Mouse (Mus musculus) C2C12 (cell line): ENCODE measurements around the gene Rap2c. TPM values are rescaled to one million over a fixed set of nuclear protein-coding genes. Genes with fewer than 3 reads are reported as not detected.

ENCODE experiments used
- H3K27me3 ChIP-seq: one replicate; pipeline ENCODE4 v1.6.1; 2011; ENCODE audit not compliant: control insufficient read depth, insufficient read depth, insufficient read length
- H3K36me3 ChIP-seq: one replicate; pipeline ENCODE4 v1.6.1; 2011; ENCODE audit not compliant: control insufficient read depth, insufficient read depth
- H3K4me3 ChIP-seq: one replicate; pipeline ENCODE4 v1.5.1; 2011; ENCODE audit warnings: mild to moderate bottlenecking, control low read depth; ENCODE audit not compliant: poor library complexity, insufficient read depth, severe bottlenecking
- H3K79me2 ChIP-seq: one replicate; pipeline ENCODE4 v1.6.1; 2011; ENCODE audit not compliant: control insufficient read depth, insufficient read depth
- H3K79me3 ChIP-seq: one replicate; pipeline ENCODE4 v1.6.1; 2011; ENCODE audit warnings: low read depth, control low read depth
- H3ac ChIP-seq: one replicate; pipeline ENCODE3; 2011; ENCODE audit warnings: low read depth; ENCODE audit not compliant: control insufficient read depth, insufficient read length
- CEBPB ChIP-seq: IDR thresholded peaks from one replicate; pipeline ENCODE4 v1.6.1; 2011; ENCODE audit warnings: low read depth, mild to moderate bottlenecking, control low read depth, moderate library complexity
- CTCF ChIP-seq: IDR thresholded peaks from one replicate; pipeline ENCODE4 v1.5.1; 2011; ENCODE audit not compliant: control insufficient read depth, insufficient read depth, insufficient read length
- FOSL1 ChIP-seq: IDR thresholded peaks from one replicate; pipeline ENCODE4 v1.8.0; 2011; ENCODE audit warnings: mild to moderate bottlenecking, low read length; ENCODE audit not compliant: poor library complexity, insufficient read depth, severe bottlenecking
- MAX ChIP-seq: IDR thresholded peaks from one replicate; pipeline ENCODE4 v1.6.1; 2011; ENCODE audit warnings: mild to moderate bottlenecking, control low read depth
- MYOD1 ChIP-seq: IDR thresholded peaks from one replicate; pipeline ENCODE4 v1.6.1; 2011; ENCODE audit warnings: low read depth; ENCODE audit not compliant: control insufficient read depth, insufficient read length
- MYOG ChIP-seq: IDR thresholded peaks from one replicate; pipeline ENCODE4 v1.6.1; 2011; ENCODE audit not compliant: control insufficient read depth, insufficient read length; ENCODE audit errors: extremely low read depth
- USF1 ChIP-seq: IDR thresholded peaks from one replicate; pipeline ENCODE4 v1.6.1; 2011; ENCODE audit warnings: low read depth, mild to moderate bottlenecking, control low read depth, moderate library complexity
- polyA plus RNA-seq: library from polyadenylated mRNA; unstranded; fragments of >200 nt; fragmentation: generic; extraction: Trizol; gene quantifications from one replicate; pipeline ENCODE4 v1.2.1, GENCODE M21; 2012; ENCODE audit warnings: missing spikeins

The Rap2c gene
- polyA plus RNA-seq, 1 experiment, result 6.9 TPM

GRCm38 (mm10) chrX:50989940-50990339 lies 27.9 kb downstream of the Rap2c start:
- TF ChIP-seq MYOD1 (no peak), CEBPB (no peak), USF1 (no peak), MYOG (no peak)
- no peak overlapping the region for H3K4me3 ChIP-seq
- no peak overlapping the region for H3ac ChIP-seq
- no peaks in the 10 kb centered on the region for H3K27me3 ChIP-seq
- H3K79me3 ChIP-seq, result no peaks in the 10 kb centered on the region
- H3K79me2 ChIP-seq, result no peaks in the 10 kb centered on the region
- no peaks in the 10 kb centered on the region for H3K36me3 ChIP-seq

- no peaks in the 10 kb centered on the region for H3K79me2 ChIP-seq
- TF ChIP-seq CEBPB (no peak), MYOG (no peak), MAX (no peak), CTCF (no peak), FOSL1 (no peak), MYOD1 (no peak), USF1 (no peak)
- no peaks in the 10 kb centered on the region for H3K36me3 ChIP-seq
These were observed 29.2 kb downstream of the Rap2c start for GRCm38 (mm10) chrX:50988581-50988980.

GRCm38 (mm10) chrX:50978428-50978827 lies 39.4 kb downstream of the Rap2c start:
- Histone ChIP-seq H3K79me3 (no peaks in the 10 kb centered on the region), H3K36me3 (no peaks in the 10 kb centered on the region), H3K27me3 (no peaks in the 10 kb centered on the region), H3ac (no peak overlapping the region), H3K79me2 (no peaks in the 10 kb centered on the region), H3K4me3 (no peak overlapping the region)
- TF ChIP-seq MYOD1 (no peak), FOSL1 (no peak), MYOG (no peak), CTCF (no peak), CEBPB (no peak), MAX (no peak), USF1 (no peak)

More at GRCm38 (mm10) chrX:50988581-50988980, 29.2 kb downstream of the Rap2c start:
- Histone ChIP-seq H3K79me3 (no peaks in the 10 kb centered on the region), H3ac (no peak overlapping the region), H3K27me3 (no peaks in the 10 kb centered on the region), H3K4me3 (no peak overlapping the region)

- H3K79me3 ChIP-seq, result no peaks in the 10 kb centered on the region
- H3K27me3 ChIP-seq, result no peaks in the 10 kb centered on the region
- TF ChIP-seq CTCF (no peak), MAX (no peak), MYOD1 (no peak), CEBPB (no peak), MYOG (no peak), USF1 (no peak), FOSL1 (no peak)
- H3K4me3 ChIP-seq, result no peak overlapping the region
- H3ac ChIP-seq, result no peak overlapping the region
- H3K79me2 ChIP-seq, result no peaks in the 10 kb centered on the region
- no peaks in the 10 kb centered on the region for H3K36me3 ChIP-seq
These were observed 45.7 kb downstream of the Rap2c start for GRCm38 (mm10) chrX:50972145-50972544.

- H3K36me3 ChIP-seq, result no peaks in the 10 kb centered on the region
- no peak overlapping the region for H3ac ChIP-seq
- no peaks in the 10 kb centered on the region for H3K79me3 ChIP-seq
- no peak overlapping the region for H3K4me3 ChIP-seq
- no peaks in the 10 kb centered on the region for H3K27me3 ChIP-seq
- TF ChIP-seq MYOD1 (no peak), USF1 (no peak), MYOG (no peak), CTCF (no peak), MAX (no peak), CEBPB (no peak), FOSL1 (no peak)
- H3K79me2 ChIP-seq, result no peaks in the 10 kb centered on the region
These were observed 47.9 kb downstream of the Rap2c start for GRCm38 (mm10) chrX:50969907-50970306.

GRCm38 (mm10) chrX:50968157-50968932 lies 49.5 kb downstream of the Rap2c start:
- TF ChIP-seq MYOD1, result no peak
- TF ChIP-seq FOSL1, result no peak
- Histone ChIP-seq H3K79me3 (no peaks in the 10 kb centered on the region), H3K79me2 (no peaks in the 10 kb centered on the region), H3K4me3 (no peak overlapping the region), H3K27me3 (no peaks in the 10 kb centered on the region), H3K36me3 (no peaks in the 10 kb centered on the region), H3ac (no peak overlapping the region)
